Mouse (Mus musculus): ENCODE measurements around the gene Amdhd2. TPM values are rescaled to one million over a fixed set of nuclear protein-coding genes. Genes with fewer than 3 reads are reported as not detected.
A peak's percentile ranks its signal among the peaks of the same experiment; 100 is the strongest.

Amdhd2 gene
- 25.5 and 28.2 TPM in 2 replicates for polyA plus RNA-seq (2015; fragmentation: Nextera tagmentation; extraction: Ambion mirVana)

DNA sequence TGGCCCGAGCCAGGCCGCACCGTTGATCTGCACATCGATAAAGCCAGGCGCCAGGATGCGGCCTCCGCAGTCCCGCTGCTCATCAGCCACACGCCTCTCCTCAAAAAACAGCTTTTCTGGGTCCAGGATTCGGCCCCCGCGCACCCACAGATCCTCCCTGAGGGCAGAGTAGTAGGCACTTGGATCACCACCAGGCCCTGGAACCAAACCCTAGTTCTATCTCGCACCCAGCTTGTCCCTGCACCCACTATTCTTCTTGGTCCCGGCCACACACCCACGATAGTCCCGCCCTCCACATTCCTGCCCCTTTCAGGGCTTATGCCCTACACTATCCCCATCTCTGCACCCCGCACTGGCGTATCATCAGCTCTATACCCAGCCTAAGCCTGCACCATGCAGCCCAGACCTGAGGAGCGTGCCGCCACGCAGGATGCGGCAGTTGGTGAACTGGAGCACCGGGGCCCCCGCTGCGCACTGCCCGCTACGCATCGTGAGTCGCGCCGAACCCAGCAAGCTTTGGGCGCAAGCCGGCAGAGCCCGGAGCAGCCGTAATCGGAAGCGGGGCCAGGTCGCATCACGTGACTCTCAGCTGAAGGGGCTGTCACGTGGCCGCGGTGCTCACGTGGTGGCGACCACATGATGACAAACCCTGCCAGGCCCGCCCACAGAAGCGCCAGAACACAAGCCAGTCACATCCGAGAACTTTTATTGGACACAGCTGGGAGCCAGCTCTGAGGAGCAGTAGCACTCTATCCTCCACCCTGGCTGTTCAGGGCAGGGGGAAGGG is at the start of gene Amdhd2:
Gene Amdhd2 (minus strand): TSS at position 591 of the 787 bp plus-strand sequence.
- H3K4me2 ChIP-seq (ENCODE audit: low read length): peak within 1 kb of the TSS; percentile 94
- H3K36me3 ChIP-seq (ENCODE audit: control insufficient read depth, insufficient read depth): peaks cover 5% of the 10 kb centered on the region; the same call in 1 of the 2 replicates
- H3K9ac ChIP-seq (replicated peaks; ENCODE audit: low read depth, low read length): peak within 1 kb of the TSS; percentile 80
- 2% methylated on average over 47 of the region's 47 CpGs for WGBS
- peak within 1 kb of the TSS; percentile 90 for H3K4me3 ChIP-seq (replicated peaks; ENCODE audit: low read length)
- H3K4me1 ChIP-seq (replicated peaks; ENCODE audit: control insufficient read depth, insufficient read depth, low read length): peaks cover 25% of the 10 kb centered on the region
- H3K27ac ChIP-seq (ENCODE audit: low read length): peak within 1 kb of the TSS; percentile 82
- no peaks in the 10 kb centered on the region for H3K27me3 ChIP-seq (replicated peaks; ENCODE audit: control insufficient read depth, insufficient read depth, low read length)
- peak; percentile 89 for ATAC-seq
- no peaks in the 10 kb centered on the region for H3K9me3 ChIP-seq (ENCODE audit: control insufficient read depth, low read length)

DNA sequence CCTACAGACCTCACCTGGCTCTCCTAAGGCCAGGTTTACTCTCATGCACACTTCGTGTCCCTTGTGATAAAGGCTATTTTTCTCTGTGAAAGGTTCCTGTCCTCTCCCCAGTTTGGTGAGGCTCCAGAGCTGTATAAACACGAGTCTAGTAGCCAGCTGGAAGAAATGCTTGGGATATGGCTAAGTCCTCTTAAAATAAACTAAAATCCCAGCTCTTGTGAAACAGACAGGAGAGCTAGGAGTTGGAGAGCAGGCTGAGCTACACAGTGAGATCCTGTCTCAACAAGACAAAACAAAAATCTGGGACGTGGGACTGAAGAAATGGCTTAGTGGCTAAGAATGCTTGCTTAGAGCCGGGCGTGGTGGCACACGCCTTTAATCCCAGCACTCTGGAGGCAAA is 49.6 kb upstream of the Amdhd2 start:
- no peak overlapping the region for H3K4me3 ChIP-seq (replicated peaks; ENCODE audit: low read length)
- no peak overlapping the region for H3K4me2 ChIP-seq (ENCODE audit: low read length)
- no peak overlapping the region for H3K9ac ChIP-seq (replicated peaks; ENCODE audit: low read depth, low read length)
- ATAC-seq: no peak
- H3K27ac ChIP-seq (ENCODE audit: low read length): no peak overlapping the region
- 81% methylated on average over 6 of the region's 6 CpGs for WGBS
- H3K9me3 ChIP-seq (ENCODE audit: control insufficient read depth, low read length): no peaks in the 10 kb centered on the region
- H3K36me3 ChIP-seq (ENCODE audit: control insufficient read depth, insufficient read depth): 0 out of 2 replicates have a peak, but pooled peaks cover 5% of the 10 kb centered on the region
- H3K27me3 ChIP-seq (replicated peaks; ENCODE audit: control insufficient read depth, insufficient read depth, low read length): no peaks in the 10 kb centered on the region
- peaks cover 33% of the 10 kb centered on the region for H3K4me1 ChIP-seq (replicated peaks; ENCODE audit: control insufficient read depth, insufficient read depth, low read length)

DNA sequence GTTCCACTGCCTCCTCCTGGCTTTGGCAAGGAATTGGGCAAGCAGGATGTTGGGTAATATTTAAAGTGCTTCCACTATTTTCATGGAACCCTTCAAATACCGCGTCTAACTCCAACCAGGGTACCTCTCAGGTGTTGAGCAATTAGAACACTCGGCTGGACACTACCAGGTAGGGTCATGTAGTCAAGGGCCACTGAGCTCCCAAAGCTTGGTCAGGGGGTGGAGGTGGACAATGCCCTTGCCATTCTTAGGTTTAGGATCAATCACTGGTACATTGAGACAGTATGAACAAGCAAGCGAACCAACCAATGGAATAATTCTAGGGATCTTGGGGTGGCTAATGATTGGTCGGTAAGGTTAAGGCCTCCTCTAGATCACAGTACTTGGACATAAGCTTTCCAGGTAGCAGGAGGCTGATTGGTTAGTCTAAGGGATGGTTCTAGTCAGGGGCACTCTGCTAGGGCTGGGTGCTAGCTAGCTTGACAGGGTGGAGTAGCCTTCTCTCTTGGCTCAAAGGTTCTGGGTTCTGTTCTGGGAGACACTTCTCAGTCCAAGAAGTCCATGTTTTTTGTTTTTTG is 49.0 kb upstream of the Amdhd2 start:
- Histone ChIP-seq H3K27me3 (replicated peaks; ENCODE audit: control insufficient read depth, insufficient read depth, low read length) (peaks cover 6% of the 10 kb centered on the region; the same call in 1 of the 2 replicates), H3K9me3 (ENCODE audit: control insufficient read depth, low read length) (no peaks in the 10 kb centered on the region), H3K27ac (ENCODE audit: low read length) (no peak overlapping the region), H3K4me1 (replicated peaks; ENCODE audit: control insufficient read depth, insufficient read depth, low read length) (peaks cover 39% of the 10 kb centered on the region), H3K36me3 (ENCODE audit: control insufficient read depth, insufficient read depth) (0 out of 2 replicates have a peak, but pooled peaks cover 5% of the 10 kb centered on the region), H3K4me2 (ENCODE audit: low read length) (peak overlapping the region; percentile 98), H3K4me3 (replicated peaks; ENCODE audit: low read length) (peak overlapping the region; percentile 69), H3K9ac (replicated peaks; ENCODE audit: low read depth, low read length) (no peak overlapping the region)
- no peak for ATAC-seq
- WGBS: 24% methylated on average over 5 of the region's 5 CpGs

DNA sequence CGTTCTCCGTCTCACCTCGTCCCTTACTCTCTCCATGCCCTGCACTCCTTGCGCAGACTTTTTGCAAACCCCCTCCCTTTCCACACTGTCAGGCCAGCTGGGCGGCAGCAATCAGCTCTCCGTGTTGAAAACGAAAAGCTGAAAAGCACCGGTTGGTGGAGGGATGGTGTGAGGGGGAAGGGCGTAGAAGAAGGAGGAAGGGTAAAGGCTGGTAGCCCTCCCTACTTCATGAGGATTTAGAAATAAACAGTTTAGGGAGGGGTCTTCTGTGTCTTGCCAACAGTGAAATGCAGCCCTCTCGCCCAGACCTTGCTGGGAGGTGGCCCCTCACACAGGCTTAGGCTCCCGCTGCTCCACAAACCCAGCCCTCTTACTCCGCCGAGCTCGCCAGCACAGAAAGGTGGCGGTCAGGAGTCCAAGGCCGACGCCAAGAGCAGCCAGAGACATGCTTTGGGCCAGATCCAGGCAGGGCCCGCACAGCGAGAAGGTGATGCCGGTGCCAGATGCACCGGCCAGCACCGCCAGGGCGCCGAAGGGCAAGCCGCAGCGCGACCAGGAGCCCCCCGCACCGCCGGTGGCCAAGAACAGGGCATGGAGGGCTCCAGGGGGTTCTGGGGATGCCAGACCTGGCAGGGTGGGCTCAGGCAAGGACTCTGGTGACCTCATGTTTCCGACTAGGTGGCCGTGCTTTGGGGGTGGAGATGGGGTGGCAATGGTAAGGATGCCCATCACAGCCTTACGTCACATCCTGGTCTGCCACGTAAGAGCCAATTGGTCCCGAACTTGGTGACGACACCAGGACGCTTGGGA is 48.3 kb upstream of the Amdhd2 start:
- ATAC-seq: peak; percentile 65
- H3K9ac ChIP-seq (replicated peaks; ENCODE audit: low read depth, low read length): peak overlapping the region; percentile 88
- peak overlapping the region; percentile 69 for H3K4me3 ChIP-seq (replicated peaks; ENCODE audit: low read length)
- H3K27ac ChIP-seq (ENCODE audit: low read length): peak overlapping the region; percentile 78
- H3K36me3 ChIP-seq (ENCODE audit: control insufficient read depth, insufficient read depth): 0 out of 2 replicates have a peak, but pooled peaks cover 5% of the 10 kb centered on the region
- peaks cover 46% of the 10 kb centered on the region for H3K4me1 ChIP-seq (replicated peaks; ENCODE audit: control insufficient read depth, insufficient read depth, low read length)
- H3K27me3 ChIP-seq (replicated peaks; ENCODE audit: control insufficient read depth, insufficient read depth, low read length): peaks cover 8% of the 10 kb centered on the region; the same call in 1 of the 2 replicates
- H3K4me2 ChIP-seq (ENCODE audit: low read length): peak overlapping the region; percentile 98
- no peaks in the 10 kb centered on the region for H3K9me3 ChIP-seq (ENCODE audit: control insufficient read depth, low read length)
- under 1% methylated on average over 37 of the region's 37 CpGs for WGBS

DNA sequence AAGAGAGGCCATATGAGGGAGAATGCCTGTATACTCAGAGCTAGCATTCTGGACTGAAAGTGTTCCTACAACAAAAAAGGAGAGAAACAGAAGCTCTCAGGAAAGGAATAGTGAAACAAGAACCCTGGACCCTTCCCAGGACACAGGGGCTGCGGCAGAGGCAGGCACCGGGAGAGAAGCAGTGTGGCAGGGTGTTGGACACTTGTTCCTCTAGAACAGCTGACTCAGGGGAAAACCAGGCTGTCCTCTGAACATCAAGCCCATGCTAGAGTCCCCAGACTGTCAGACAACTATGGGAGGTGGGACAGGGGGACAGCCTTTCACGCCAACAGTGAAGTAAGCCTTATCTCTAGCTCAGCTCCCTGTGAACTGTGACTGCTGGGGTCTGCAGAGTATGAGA is 47.0 kb upstream of the Amdhd2 start:
- H3K27ac ChIP-seq (ENCODE audit: low read length): no peak overlapping the region

DNA sequence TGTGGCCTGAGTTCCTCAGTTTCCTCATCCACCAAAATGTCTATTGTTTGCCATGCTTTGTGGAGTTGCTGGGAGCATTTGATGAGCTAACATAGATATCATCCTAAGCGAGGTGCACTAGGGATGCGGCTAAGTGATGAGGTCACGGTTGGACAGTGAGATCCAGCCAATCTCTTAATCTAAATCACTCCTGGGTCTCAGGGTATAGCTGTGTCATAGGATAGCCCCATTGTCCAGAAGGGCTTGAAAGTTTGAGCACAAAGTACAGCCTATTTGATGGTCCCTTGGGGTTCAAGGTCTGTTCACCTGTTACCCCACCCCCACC is 46.3 kb upstream of the Amdhd2 start:
- Histone ChIP-seq H3K9ac (replicated peaks; ENCODE audit: low read depth, low read length) (no peak overlapping the region), H3K27ac (ENCODE audit: low read length) (peak overlapping the region; percentile 59; the same call in 1 of the 2 replicates), H3K4me2 (ENCODE audit: low read length) (peak overlapping the region; percentile 96), H3K27me3 (replicated peaks; ENCODE audit: control insufficient read depth, insufficient read depth, low read length) (peaks cover 8% of the 10 kb centered on the region; the same call in 1 of the 2 replicates), H3K36me3 (ENCODE audit: control insufficient read depth, insufficient read depth) (no peaks in the 10 kb centered on the region), H3K4me3 (replicated peaks; ENCODE audit: low read length) (no peak overlapping the region), H3K4me1 (replicated peaks; ENCODE audit: control insufficient read depth, insufficient read depth, low read length) (peaks cover 60% of the 10 kb centered on the region), H3K9me3 (ENCODE audit: control insufficient read depth, low read length) (no peaks in the 10 kb centered on the region)
- no peak for ATAC-seq
- WGBS: 69% methylated on average over 3 of the region's 3 CpGs

More for the DNA sequence above, 47.0 kb upstream of the Amdhd2 start:
- Histone ChIP-seq H3K9ac (replicated peaks; ENCODE audit: low read depth, low read length) (no peak overlapping the region), H3K4me3 (replicated peaks; ENCODE audit: low read length) (no peak overlapping the region), H3K9me3 (ENCODE audit: control insufficient read depth, low read length) (no peaks in the 10 kb centered on the region), H3K36me3 (ENCODE audit: control insufficient read depth, insufficient read depth) (0 out of 2 replicates have a peak, but pooled peaks cover 2% of the 10 kb centered on the region), H3K27me3 (replicated peaks; ENCODE audit: control insufficient read depth, insufficient read depth, low read length) (peaks cover 8% of the 10 kb centered on the region; the same call in 1 of the 2 replicates), H3K4me1 (replicated peaks; ENCODE audit: control insufficient read depth, insufficient read depth, low read length) (peaks cover 59% of the 10 kb centered on the region), H3K4me2 (ENCODE audit: low read length) (no peak overlapping the region)
- WGBS: 85% methylated on average over 3 of the region's 3 CpGs
- no peak for ATAC-seq

DNA sequence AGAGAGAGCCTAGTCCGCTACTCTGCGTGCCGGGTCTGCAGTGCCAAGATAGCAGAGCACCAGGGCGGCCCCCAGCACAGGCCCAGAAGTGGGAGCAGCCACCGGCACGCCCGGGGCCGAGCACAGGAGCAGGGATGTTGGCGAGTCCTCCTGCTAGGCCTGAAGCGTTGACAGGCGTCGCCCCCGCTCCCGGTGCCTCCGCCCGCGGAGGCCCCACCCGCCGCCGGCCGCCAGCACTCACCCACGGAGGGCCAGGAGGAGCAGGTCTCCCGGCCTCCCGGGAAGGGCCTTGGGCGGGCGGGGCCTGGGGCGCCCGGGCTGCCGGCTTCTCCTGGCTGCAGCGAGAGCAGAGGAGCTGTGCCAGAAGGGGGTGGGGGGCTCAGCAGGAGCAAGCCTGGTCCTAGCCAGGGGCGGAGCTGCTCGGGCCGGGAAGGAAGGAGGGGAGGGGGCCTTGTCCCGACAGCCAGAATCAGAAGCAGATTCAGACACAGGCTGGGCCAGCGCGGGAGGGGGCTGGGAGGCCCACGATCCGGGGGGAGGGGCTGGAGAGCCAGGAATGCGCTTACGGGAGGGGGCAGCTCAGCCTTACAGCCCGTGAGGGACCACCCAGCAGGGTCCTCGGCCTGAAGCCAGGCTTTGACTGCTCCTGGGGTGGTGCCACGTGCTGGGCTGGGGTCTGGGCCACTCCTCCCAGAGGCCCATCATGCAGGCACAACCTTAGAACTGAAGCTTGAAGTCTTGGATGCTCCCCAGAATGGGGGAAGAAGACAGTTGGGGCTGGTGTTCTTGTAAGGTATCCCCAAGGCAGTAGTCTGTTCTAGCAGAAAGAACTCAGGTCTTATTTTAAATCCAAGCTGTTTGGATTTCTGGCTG is 45.7 kb upstream of the Amdhd2 start, which contains the start of gene Ntn3:
Gene Ntn3 (minus strand): TSS at position 489 of the 873 bp plus-strand sequence.
- Histone ChIP-seq H3K9ac (replicated peaks; ENCODE audit: low read depth, low read length) (peak within 1 kb of the TSS; percentile 78), H3K4me1 (replicated peaks; ENCODE audit: control insufficient read depth, insufficient read depth, low read length) (peaks cover 66% of the 10 kb centered on the region), H3K27ac (ENCODE audit: low read length) (peak within 1 kb of the TSS; percentile 59), H3K4me2 (ENCODE audit: low read length) (peak within 1 kb of the TSS; percentile 96), H3K27me3 (replicated peaks; ENCODE audit: control insufficient read depth, insufficient read depth, low read length) (peaks cover 8% of the 10 kb centered on the region; the same call in 1 of the 2 replicates), H3K4me3 (replicated peaks; ENCODE audit: low read length) (peak within 1 kb of the TSS; percentile 54), H3K36me3 (ENCODE audit: control insufficient read depth, insufficient read depth) (no peaks in the 10 kb centered on the region), H3K9me3 (ENCODE audit: control insufficient read depth, low read length) (no peaks in the 10 kb centered on the region)
- under 1% methylated on average over 38 of the region's 43 CpGs for WGBS
- peak; percentile 24 for ATAC-seq

DNA sequence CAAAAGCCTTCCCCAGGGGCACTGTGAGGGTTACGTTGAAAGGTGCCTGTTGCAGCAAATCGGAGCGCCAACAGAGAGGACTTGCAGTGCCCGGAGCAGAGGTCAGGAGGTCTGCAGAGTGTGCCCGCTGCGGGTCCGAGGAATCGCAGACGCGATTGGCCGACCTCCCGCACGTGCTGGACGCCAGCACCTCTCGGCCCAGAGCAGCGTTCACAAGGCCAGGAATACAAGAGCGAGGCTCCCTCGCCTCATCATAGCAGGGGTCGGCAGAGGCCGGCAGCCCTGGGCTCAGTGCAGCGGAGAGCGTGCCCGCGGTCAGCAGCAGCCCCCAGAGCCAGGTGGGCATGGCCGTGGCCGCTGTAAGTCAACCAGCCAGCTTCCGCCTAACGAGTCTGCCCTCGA is 45.1 kb upstream of the Amdhd2 start:
- 2% methylated on average over 29 of the region's 29 CpGs for WGBS
- no peaks in the 10 kb centered on the region for H3K36me3 ChIP-seq (ENCODE audit: control insufficient read depth, insufficient read depth)
- H3K9me3 ChIP-seq (ENCODE audit: control insufficient read depth, low read length): no peaks in the 10 kb centered on the region
- no peak for ATAC-seq
- H3K4me2 ChIP-seq (ENCODE audit: low read length): peak overlapping the region; percentile 96
- H3K27ac ChIP-seq (ENCODE audit: low read length): peak overlapping the region; percentile 59
- H3K9ac ChIP-seq (replicated peaks; ENCODE audit: low read depth, low read length): peak overlapping the region; percentile 78
- peaks cover 73% of the 10 kb centered on the region for H3K4me1 ChIP-seq (replicated peaks; ENCODE audit: control insufficient read depth, insufficient read depth, low read length)
- H3K4me3 ChIP-seq (replicated peaks; ENCODE audit: low read length): peak overlapping the region; percentile 54
- H3K27me3 ChIP-seq (replicated peaks; ENCODE audit: control insufficient read depth, insufficient read depth, low read length): peaks cover 8% of the 10 kb centered on the region; the same call in 1 of the 2 replicates

Measured in forebrain, embryonic 16.5 days (tissue).